Mouse (Mus musculus): ENCODE results near the gene P2rx7.

Gene P2rx7

GRCm38 (mm10) chr5:122683926-122684325, 40.2 kb downstream of the P2rx7 start:
- in situ Hi-C loops (cut with MboI; ENCODE audit: unreplicated experiment in 2 of 2), result no loop called here

GRCm38 (mm10) chr5:122687391-122687790, 43.7 kb downstream of the P2rx7 start:
- in situ Hi-C loops (cut with MboI; ENCODE audit: unreplicated experiment in 2 of 2), result no loop called here

GRCm38 (mm10) chr5:122689153-122689552, 45.4 kb downstream of the P2rx7 start:
- in situ Hi-C loops (cut with MboI; ENCODE audit: unreplicated experiment in 2 of 2), result no loop called here

GRCm38 (mm10) chr5:122690486-122690885, 46.8 kb downstream of the P2rx7 start:
- in situ Hi-C loops (cut with MboI; ENCODE audit: unreplicated experiment in 2 of 2), result no loop called here

GRCm38 (mm10) chr5:122693431-122694207, 49.9 kb downstream of the P2rx7 start:
- in situ Hi-C loops (cut with MboI; ENCODE audit: unreplicated experiment in 2 of 2), result no loop called here

- in situ Hi-C loops (cut with MboI; ENCODE audit: unreplicated experiment in 2 of 2), result no loop called here
Measured at GRCm38 (mm10) chr5:122695516-122695915, 51.8 kb downstream of the P2rx7 start.

- in situ Hi-C loops (cut with MboI; ENCODE audit: unreplicated experiment in 2 of 2), result no loop called here
Measured at GRCm38 (mm10) chr5:122698041-122698700, 54.5 kb downstream of the P2rx7 start.

- in situ Hi-C loops (cut with MboI; ENCODE audit: unreplicated experiment in 2 of 2), result no loop called here
Measured at GRCm38 (mm10) chr5:122698701-122699060, 55.0 kb downstream of the P2rx7 start.

GRCm38 (mm10) chr5:122700109-122700836, 56.6 kb downstream of the P2rx7 start:
- in situ Hi-C loops (cut with MboI; ENCODE audit: unreplicated experiment in 2 of 2), result no loop called here

- in situ Hi-C loops (cut with MboI; ENCODE audit: unreplicated experiment in 2 of 2), result no loop called here
Measured at GRCm38 (mm10) chr5:122700837-122701212, 57.1 kb downstream of the P2rx7 start.

GRCm38 (mm10) chr5:122702156-122702555, 58.4 kb downstream of the P2rx7 start:
- in situ Hi-C loops (cut with MboI; ENCODE audit: unreplicated experiment in 2 of 2), result no loop called here

GRCm38 (mm10) chr5:122703574-122703973, 59.9 kb downstream of the P2rx7 start:
- in situ Hi-C loops (cut with MboI; ENCODE audit: unreplicated experiment in 2 of 2), result no loop called here

GRCm38 (mm10) chr5:122704571-122704970, 60.9 kb downstream of the P2rx7 start:
- in situ Hi-C loops (cut with MboI; ENCODE audit: unreplicated experiment in 2 of 2), result no loop called here

- in situ Hi-C loops (cut with MboI; ENCODE audit: unreplicated experiment in 2 of 2), result no loop called here
Measured at GRCm38 (mm10) chr5:122705174-122705573, 61.5 kb downstream of the P2rx7 start.

- in situ Hi-C loops (cut with MboI; ENCODE audit: unreplicated experiment in 2 of 2), result no loop called here
Measured at GRCm38 (mm10) chr5:122706917-122707275, 63.2 kb downstream of the P2rx7 start.

GRCm38 (mm10) chr5:122707276-122708181, 63.8 kb downstream of the P2rx7 start, which contains the start of gene P2rx4:
Gene P2rx4 (plus strand): TSS chr5:122707544.
- in situ Hi-C loops (cut with MboI; ENCODE audit: unreplicated experiment in 2 of 2), result no loop called here

GRCm38 (mm10) chr5:122708819-122709218, 65.1 kb downstream of the P2rx7 start:
- in situ Hi-C loops (cut with MboI; ENCODE audit: unreplicated experiment in 2 of 2), result no loop called here

- in situ Hi-C loops (cut with MboI; ENCODE audit: unreplicated experiment in 2 of 2), result no loop called here
Measured at GRCm38 (mm10) chr5:122715723-122716122, 72.0 kb downstream of the P2rx7 start.

GRCm38 (mm10) chr5:122716793-122717192, 73.1 kb downstream of the P2rx7 start:
- in situ Hi-C loops (cut with MboI; ENCODE audit: unreplicated experiment in 2 of 2), result no loop called here

- in situ Hi-C loops (cut with MboI; ENCODE audit: unreplicated experiment in 2 of 2), result no loop called here
Measured at GRCm38 (mm10) chr5:122718400-122718799, 74.7 kb downstream of the P2rx7 start.

GRCm38 (mm10) chr5:122719168-122719567, 75.5 kb downstream of the P2rx7 start:
- in situ Hi-C loops (cut with MboI; ENCODE audit: unreplicated experiment in 2 of 2), result no loop called here

Measured in v-Abl transformed pro-B cells (cell line).